Mouse (Mus musculus): ENCODE results near the gene Eif2s2. TPM values are rescaled to one million over a fixed set of nuclear protein-coding genes. Genes with fewer than 3 reads are reported as not detected.

Eif2s2 gene
- polyA plus RNA-seq, 1 experiment from 2014 or later = 143 TPM

Other genes starting within 250 kb of the Eif2s2 start
- 32.8 and 34.7 TPM in 2 replicates for gene Chmp4b, start 241.2 kb downstream of the Eif2s2 start, polyA plus RNA-seq (2015; fragmentation: Nextera tagmentation; extraction: Ambion mirVana)
- not detected in 2 replicates for gene Gm14214, start 122.9 kb downstream of the Eif2s2 start, polyA plus RNA-seq (2015; fragmentation: Nextera tagmentation; extraction: Ambion mirVana)
- 49.5 and 58.3 TPM in 2 replicates for gene Raly, start 101.8 kb downstream of the Eif2s2 start, polyA plus RNA-seq (2015; fragmentation: Nextera tagmentation; extraction: Ambion mirVana)
- gene a, start 101.5 kb downstream of the Eif2s2 start, polyA plus RNA-seq (2015; fragmentation: Nextera tagmentation; extraction: Ambion mirVana) = 18.6 and 23.5 TPM in 2 replicates
- 11.8 and 13.1 TPM in 2 replicates for gene Gm14226, start 125.3 kb upstream of the Eif2s2 start, polyA plus RNA-seq (2015; fragmentation: Nextera tagmentation; extraction: Ambion mirVana)
- gene Ahcy, start 181.6 kb upstream of the Eif2s2 start, polyA plus RNA-seq (2015; fragmentation: Nextera tagmentation; extraction: Ambion mirVana) = 68.1 and 80.8 TPM in 2 replicates
- 66.3 and 72.4 TPM in 2 replicates for gene Itch, start 240.6 kb upstream of the Eif2s2 start, polyA plus RNA-seq (2015; fragmentation: Nextera tagmentation; extraction: Ambion mirVana)